Mouse (Mus musculus): ENCODE measurements around the gene Ptprg.

- TF ChIP-seq CTCF (IDR thresholded peaks at IDR 0.05; ENCODE audit: control insufficient read depth, insufficient read depth, insufficient read length) (no peak), MAX (IDR thresholded peaks at IDR 0.05) (no peak), USF1 (IDR thresholded peaks at IDR 0.05; ENCODE audit: low read depth) (no peak), MYOG (IDR thresholded peaks at IDR 0.05; ENCODE audit: control insufficient read depth, extremely low read depth, insufficient read length) (no peak), MYOD1 (IDR thresholded peaks at IDR 0.05; ENCODE audit: control insufficient read depth, insufficient read length, low read depth) (no peak)
Measured at GRCm38 (mm10) chr14:11704871-11705270, 151.5 kb downstream of the Ptprg start.

Measured in C2C12 (cell line).